Mouse (Mus musculus) bone marrow, adult 2 months (tissue): Measurements from ENCODE around the gene Sorbs2. TPM values are rescaled to one million over a fixed set of nuclear protein-coding genes. Genes with fewer than 3 reads are reported as not detected.

Experiments
- H3K27ac ChIP-seq: fragments of 200-500 bp; 2 replicates; pipeline ENCODE4 v1.5.1; 2012; ENCODE audit warnings: low read depth, mild to moderate bottlenecking, control low read depth, inconsistent platforms, low read length; ENCODE audit not compliant: control insufficient read depth, poor library complexity, insufficient read depth
- H3K4me1 ChIP-seq: fragments of 200-500 bp; 2 replicates; pipeline ENCODE4 v1.6.1; 2011; ENCODE audit warnings: low read length; ENCODE audit not compliant: control insufficient read depth, insufficient read depth
- H3K4me3 ChIP-seq: fragments of 200-500 bp; replicated peaks from 2 replicates; pipeline ENCODE3; 2011; ENCODE audit warnings: mild to moderate bottlenecking, low read depth, low read length, control low read depth; ENCODE audit not compliant: control insufficient read depth
- CTCF ChIP-seq: fragments of 200-500 bp; IDR thresholded peaks from 2 replicates; pipeline ENCODE4 v1.5.1; 2011; ENCODE audit warnings: low read length, control low read depth; ENCODE audit not compliant: control insufficient read depth, insufficient read depth
- POLR2A ChIP-seq: fragments of 200-500 bp; IDR thresholded peaks from 2 replicates; pipeline ENCODE4 v1.6.1; 2011; ENCODE audit warnings: low read depth, mild to moderate bottlenecking, control low read depth, low read length, borderline replicate concordance; ENCODE audit not compliant: control insufficient read depth
- WGBS: fragments of 180-500 bp; shearing (Covaris S2); methylation state at CpG from one replicate; pipeline ENCODE4 v1.1.7; 2018; 5-methylcytosine and 5-hydroxymethylcytosine counted together
- polyA plus RNA-seq: library from polyadenylated mRNA; stranded (reverse); fragments of >200 nt; gene quantifications from 2 replicates; pipeline ENCODE4 v1.2.4, GENCODE M21; 2011; ENCODE audit warnings: low replicate concordance; ENCODE audit not compliant: missing spikeins, insufficient read depth, insufficient read length

The Sorbs2 gene
- polyA plus RNA-seq, 1 experiment, result 6.5 TPM

GRCm38 (mm10) chr8:45715330-45716027 lies 207.9 kb downstream of the Sorbs2 start:
- TF ChIP-seq POLR2A (no peak), CTCF (no peak)
- H3K27ac ChIP-seq, result no peak overlapping the region
- H3K4me1 ChIP-seq, result no peaks in the 10 kb centered on the region
- no peak overlapping the region for H3K4me3 ChIP-seq
- WGBS, result 83% methylated on average over 13 of the region's 13 CpGs

GRCm38 (mm10) chr8:45719776-45720175 lies 212.2 kb downstream of the Sorbs2 start:
- Histone ChIP-seq H3K27ac (no peak overlapping the region), H3K4me1 (no peaks in the 10 kb centered on the region), H3K4me3 (no peak overlapping the region)
- 48% methylated on average over 8 of the region's 8 CpGs for WGBS
- TF ChIP-seq CTCF (no peak), POLR2A (no peak)

DNA sequence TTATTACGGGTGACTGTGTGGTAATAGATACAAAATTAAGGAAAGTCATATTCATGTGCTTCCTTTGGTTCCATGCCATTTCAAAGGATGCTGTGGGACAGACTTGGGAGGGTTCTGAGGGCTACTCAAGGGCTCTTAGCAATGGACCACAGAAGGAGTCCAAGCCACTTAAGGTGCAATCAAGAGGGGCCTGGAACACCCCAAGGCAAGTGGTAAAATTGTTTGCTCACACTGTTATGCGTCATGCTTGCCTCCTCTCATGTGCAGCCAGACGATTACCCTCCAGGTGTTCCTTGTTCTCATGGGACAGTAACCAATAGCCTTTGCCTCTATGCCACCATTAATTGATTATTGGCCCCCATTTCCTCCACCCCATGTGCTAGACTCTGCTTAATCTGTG lies 216.6 kb downstream of the Sorbs2 start:
- Histone ChIP-seq H3K4me3 (no peak overlapping the region), H3K4me1 (no peaks in the 10 kb centered on the region), H3K27ac (no peak overlapping the region)
- WGBS, result 80% methylated on average over 3 of the region's 3 CpGs
- no peak for TF ChIP-seq CTCF
- TF ChIP-seq POLR2A, result no peak

GRCm38 (mm10) chr8:45725321-45725720 lies 217.7 kb downstream of the Sorbs2 start:
- H3K4me1 ChIP-seq, result no peaks in the 10 kb centered on the region
- no peak for TF ChIP-seq POLR2A
- TF ChIP-seq CTCF, result no peak
- H3K27ac ChIP-seq, result no peak overlapping the region
- WGBS, result 62% methylated on average over 5 of the region's 5 CpGs
- no peak overlapping the region for H3K4me3 ChIP-seq

DNA sequence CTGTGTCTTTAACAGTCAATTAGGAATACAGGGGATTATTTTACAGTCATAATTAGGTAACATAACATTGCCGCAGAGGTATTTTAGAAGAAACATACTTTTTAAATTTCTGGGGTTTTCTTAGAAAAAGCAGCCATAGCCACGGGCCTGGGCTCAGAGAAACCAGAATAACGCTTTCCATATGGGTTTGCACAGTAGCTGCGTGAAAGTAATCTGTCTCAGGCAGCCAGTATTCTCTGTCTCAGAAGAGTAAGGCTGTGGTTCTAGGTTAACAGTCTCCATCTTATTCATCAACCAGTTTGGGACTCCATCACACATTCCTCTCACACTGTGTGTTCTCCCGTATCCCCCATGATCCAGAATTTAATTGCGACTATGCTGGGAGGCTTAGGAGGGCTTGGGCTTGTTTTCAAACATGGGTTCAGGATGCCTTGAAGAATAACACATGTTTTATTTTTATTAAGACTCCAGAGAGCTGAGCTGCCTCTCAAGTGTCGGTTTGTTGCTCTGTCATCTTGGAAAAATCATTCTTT lies 222.3 kb downstream of the Sorbs2 start:
- WGBS, result 81% methylated on average over 7 of the region's 7 CpGs
- Histone ChIP-seq H3K27ac (no peak overlapping the region), H3K4me1 (no peaks in the 10 kb centered on the region), H3K4me3 (no peak overlapping the region)
- TF ChIP-seq POLR2A (no peak), CTCF (no peak)

DNA sequence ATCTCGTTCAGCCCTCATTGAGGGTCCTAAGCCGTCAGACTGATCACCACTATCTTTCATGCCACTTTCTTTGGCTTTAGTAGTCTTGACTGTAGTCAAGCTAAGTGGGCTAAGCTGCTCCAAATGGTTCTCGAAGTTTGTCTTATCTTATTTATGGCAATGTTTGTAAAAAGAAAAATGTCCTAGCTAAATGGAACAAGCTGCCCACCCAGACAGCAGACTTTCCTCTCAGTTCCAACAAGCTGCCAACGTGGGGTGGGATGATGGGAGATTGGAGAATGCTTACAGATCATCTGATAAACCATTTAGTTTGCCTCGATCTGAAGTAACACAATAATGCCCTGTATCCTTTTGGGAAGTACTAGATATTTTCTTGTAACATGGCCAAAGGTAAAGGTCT lies 223.2 kb downstream of the Sorbs2 start:
- no peak overlapping the region for H3K27ac ChIP-seq
- no peak for TF ChIP-seq POLR2A
- TF ChIP-seq CTCF, result no peak
- H3K4me1 ChIP-seq, result no peaks in the 10 kb centered on the region
- H3K4me3 ChIP-seq, result no peak overlapping the region
- WGBS, result 66% methylated on average over 5 of the region's 5 CpGs

- TF ChIP-seq POLR2A, result no peak
- no peak for TF ChIP-seq CTCF
- no peak overlapping the region for H3K27ac ChIP-seq
- WGBS, result 88% methylated on average over 8 of the region's 8 CpGs
- H3K4me3 ChIP-seq, result no peak overlapping the region
- no peaks in the 10 kb centered on the region for H3K4me1 ChIP-seq
Measured at GRCm38 (mm10) chr8:45734071-45734470, 226.5 kb downstream of the Sorbs2 start.

- Histone ChIP-seq H3K4me3 (no peak overlapping the region), H3K4me1 (no peaks in the 10 kb centered on the region), H3K27ac (no peak overlapping the region)
- WGBS, result 85% methylated on average over 2 of the region's 2 CpGs
- no peak for TF ChIP-seq CTCF
- no peak for TF ChIP-seq POLR2A
Measured at GRCm38 (mm10) chr8:45737266-45737665, 229.7 kb downstream of the Sorbs2 start.
